Mouse (Mus musculus) intestine, embryonic 14.5 days (tissue): ENCODE measurements around the gene Top2b. TPM values are rescaled to one million over a fixed set of nuclear protein-coding genes. Genes with fewer than 3 reads are reported as not detected.
A peak's percentile ranks its signal among the peaks of the same experiment; 100 is the strongest.

Experiments used
- ATAC-seq: fragments of 200-750 bp; cut with Nextera tagmentation; replicated peaks from 2 replicates; pipeline ENCODE4 v1.8.0; 2017; ENCODE audit warnings: low read depth, moderate number of reproducible peaks, moderate TSS enrichment, moderate library complexity; ENCODE audit not compliant: low FRiP score, low TSS enrichment
- DNase-seq: peaks from one replicate; pipeline ENCODE4 v3.0.0-alpha.2; 2018; ENCODE audit warnings: low spot score
- H3K27ac ChIP-seq: fragments of 300-500 bp; sonication (generic); 2 replicates; pipeline ENCODE4 v1.5.1; 2014; ENCODE audit warnings: low read depth, mild to moderate bottlenecking, control low read depth
- H3K27me3 ChIP-seq: fragments of 300-500 bp; sonication (generic); replicated peaks from 2 replicates; pipeline ENCODE4 v1.6.1; 2014; ENCODE audit warnings: low read length, control low read depth; ENCODE audit not compliant: control insufficient read depth, insufficient read depth
- H3K36me3 ChIP-seq: fragments of 300-500 bp; sonication (generic); 2 replicates; pipeline ENCODE4 v1.6.1; 2014; ENCODE audit warnings: low read length, control low read depth; ENCODE audit not compliant: control insufficient read depth, insufficient read depth
- H3K4me1 ChIP-seq: fragments of 300-500 bp; sonication (generic); replicated peaks from 2 replicates; pipeline ENCODE4 v1.6.1; 2014; ENCODE audit warnings: low read length, control low read depth, mixed read lengths; ENCODE audit not compliant: control insufficient read depth, insufficient read depth
- H3K4me2 ChIP-seq: fragments of 300-500 bp; sonication (generic); 2 replicates; pipeline ENCODE4 v1.6.1; 2014; ENCODE audit warnings: low read length
- H3K4me3 ChIP-seq: fragments of 300-500 bp; sonication (generic); 2 replicates; pipeline ENCODE4 v1.5.1; 2014; ENCODE audit warnings: low read depth, low read length, control low read depth, mixed read lengths
- H3K9ac ChIP-seq: fragments of 300-500 bp; sonication (generic); 2 replicates; pipeline ENCODE4 v1.6.1; 2014; ENCODE audit warnings: mild to moderate bottlenecking, low read length
- H3K9me3 ChIP-seq: fragments of 300-500 bp; sonication (generic); 2 replicates; pipeline ENCODE4 v1.6.1; 2016; ENCODE audit warnings: low read length, control low read depth; ENCODE audit not compliant: control insufficient read depth
- WGBS: fragments of 180-500 bp; shearing (Covaris S2); extraction: QIAGEN DNeasy Blood & Tissue Kit; methylation state at CpG from one replicate; pipeline ENCODE4 v1.1.7; 2014; 5-methylcytosine and 5-hydroxymethylcytosine counted together
- polyA plus RNA-seq: library from polyadenylated mRNA; unstranded; fragments of >200 nt; fragmentation: Nextera tagmentation; extraction: Ambion mirVana; gene quantifications from 2 replicates; pipeline ENCODE4 v1.2.1, GENCODE M21; 2014

Top2b gene
- polyA plus RNA-seq, 1 experiment from 2014 or later: 62.7 TPM

- H3K4me2 ChIP-seq: no peak overlapping the region
- H3K27ac ChIP-seq: no peak overlapping the region
- WGBS: 80% methylated on average over 3 of the region's 3 CpGs
- peak; percentile 78 for DNase-seq
- ATAC-seq: no peak; the same call in 1 of the 2 replicates
- peaks cover 58% of the 10 kb centered on the region for H3K36me3 ChIP-seq
- no peaks in the 10 kb centered on the region for H3K4me1 ChIP-seq
- no peaks in the 10 kb centered on the region for H3K9me3 ChIP-seq
- H3K9ac ChIP-seq: no peak overlapping the region
- no peak overlapping the region for H3K4me3 ChIP-seq
- H3K27me3 ChIP-seq: no peaks in the 10 kb centered on the region
Measured at GRCm38 (mm10) chr14:16434396-16435171, 69.6 kb downstream of the Top2b start.

- Histone ChIP-seq H3K36me3 (peaks cover 40% of the 10 kb centered on the region), H3K9ac (no peak overlapping the region), H3K9me3 (no peaks in the 10 kb centered on the region), H3K4me2 (no peak overlapping the region), H3K27ac (no peak overlapping the region), H3K4me1 (no peaks in the 10 kb centered on the region), H3K27me3 (no peaks in the 10 kb centered on the region), H3K4me3 (no peak overlapping the region)
- WGBS: 84% methylated on average over 4 of the region's 4 CpGs
- DNase-seq: no peak
- ATAC-seq: no peak
Measured at GRCm38 (mm10) chr14:16437386-16437785, 72.4 kb downstream of the Top2b start.

DNA sequence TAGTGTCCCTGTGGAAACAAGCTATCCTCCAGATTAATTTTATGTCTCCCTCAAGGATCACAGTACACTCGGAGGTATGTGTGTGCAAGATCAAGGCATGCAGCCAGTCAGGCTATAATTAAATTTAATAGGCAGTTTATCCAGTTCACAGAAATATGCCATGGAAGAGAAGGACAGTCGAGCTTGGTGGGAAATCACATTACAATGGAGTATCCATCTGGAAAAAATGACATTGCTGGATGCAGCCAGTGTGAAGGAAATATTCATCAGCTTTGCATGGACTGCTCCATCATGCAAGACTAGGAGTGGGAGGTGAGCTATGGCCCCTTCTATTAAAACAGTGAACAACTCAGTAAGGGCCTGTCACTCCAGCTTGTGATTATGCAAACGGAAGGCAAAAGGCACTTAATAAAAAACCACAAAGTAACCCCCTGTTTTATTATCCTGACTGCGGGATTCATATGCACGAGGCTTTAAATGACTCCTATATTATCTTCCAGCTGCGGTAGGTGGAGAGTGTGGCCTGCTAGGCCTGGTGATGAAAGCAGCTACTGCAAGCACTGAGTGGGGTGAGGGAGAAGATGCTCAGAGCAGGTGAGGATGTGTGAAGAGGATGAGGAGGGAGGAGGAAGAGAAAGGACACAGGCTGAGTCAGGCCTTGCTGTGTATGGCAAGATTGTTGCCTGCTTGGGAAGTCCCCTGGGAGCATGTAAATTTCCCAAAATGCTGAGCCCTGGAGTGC is 74.6 kb downstream of the Top2b start:
- Histone ChIP-seq H3K4me2 (no peak overlapping the region), H3K4me3 (no peak overlapping the region), H3K9me3 (no peaks in the 10 kb centered on the region), H3K36me3 (peaks cover 35% of the 10 kb centered on the region), H3K27me3 (no peaks in the 10 kb centered on the region), H3K27ac (no peak overlapping the region), H3K4me1 (no peaks in the 10 kb centered on the region), H3K9ac (no peak overlapping the region)
- ATAC-seq (no peak), DNase-seq (no peak)
- 75% methylated on average over 6 of the region's 6 CpGs for WGBS

DNA sequence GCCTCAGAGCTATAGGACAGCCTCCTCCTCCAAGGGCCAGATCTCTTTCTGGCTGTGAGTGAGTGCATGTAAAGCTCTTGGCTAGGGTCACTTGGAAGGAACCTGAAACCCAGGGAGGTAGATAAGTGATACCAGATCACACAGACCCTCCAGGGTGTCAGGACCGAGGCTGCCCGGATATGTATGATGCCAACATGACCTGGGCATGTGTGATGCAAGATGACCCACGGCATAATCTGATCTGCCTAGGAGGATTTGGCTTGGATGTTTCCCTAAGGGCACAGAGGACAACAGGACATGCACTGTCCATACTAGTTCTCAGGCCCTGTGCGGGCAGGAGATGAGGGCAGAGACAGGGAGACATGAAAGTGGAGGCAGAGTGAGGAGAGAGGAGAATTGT is 79.9 kb downstream of the Top2b start:
- no peak overlapping the region for H3K27ac ChIP-seq
- WGBS: 84% methylated on average over 4 of the region's 4 CpGs
- H3K9me3 ChIP-seq: no peaks in the 10 kb centered on the region
- H3K4me3 ChIP-seq: no peak overlapping the region
- no peaks in the 10 kb centered on the region for H3K27me3 ChIP-seq
- H3K36me3 ChIP-seq: peaks cover 15% of the 10 kb centered on the region
- no peak for DNase-seq
- H3K4me1 ChIP-seq: no peaks in the 10 kb centered on the region
- no peak for ATAC-seq
- H3K4me2 ChIP-seq: no peak overlapping the region
- no peak overlapping the region for H3K9ac ChIP-seq

DNA sequence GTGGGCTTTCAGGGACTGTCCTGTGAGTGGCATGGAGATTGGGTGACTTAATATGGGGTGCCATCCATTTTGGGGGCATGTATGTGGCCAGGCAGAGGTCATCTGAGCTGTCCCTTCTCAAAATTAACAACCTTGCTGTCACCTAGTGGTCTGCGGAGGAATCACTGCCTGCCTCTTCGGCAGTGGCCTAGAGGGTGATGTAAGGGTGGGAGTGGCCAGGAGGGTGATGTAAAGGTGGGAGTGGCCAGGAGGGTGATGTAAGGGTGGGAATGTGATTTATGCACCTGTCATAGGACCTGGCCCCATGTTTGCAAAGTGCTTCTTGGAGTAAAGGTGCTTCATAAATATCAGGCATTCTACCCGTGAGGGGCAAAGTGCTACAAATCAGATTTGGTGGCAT is 82.6 kb downstream of the Top2b start:
- no peaks in the 10 kb centered on the region for H3K4me1 ChIP-seq
- 28% methylated on average over 3 of the region's 3 CpGs for WGBS

GRCm38 (mm10) chr14:16448269-16448987 is 83.4 kb downstream of the Top2b start:
- H3K9ac ChIP-seq: no peak overlapping the region
- H3K9me3 ChIP-seq: no peaks in the 10 kb centered on the region
- DNase-seq (no peak), ATAC-seq (peak; percentile 81)
- WGBS: 63% methylated on average over 4 of the region's 4 CpGs
- H3K27me3 ChIP-seq: no peaks in the 10 kb centered on the region
- H3K36me3 ChIP-seq: 0 out of 2 replicates have a peak, but pooled peaks cover under 1% of the 10 kb centered on the region
- H3K4me3 ChIP-seq: no peak overlapping the region
- no peaks in the 10 kb centered on the region for H3K4me1 ChIP-seq
- no peak overlapping the region for H3K27ac ChIP-seq
- H3K4me2 ChIP-seq: no peak overlapping the region

More for the DNA sequence above, 82.6 kb downstream of the Top2b start:
- peak; percentile 66 for DNase-seq
- peaks cover 5% of the 10 kb centered on the region; the same call in 1 of the 2 replicates for H3K36me3 ChIP-seq
- no peak overlapping the region for H3K27ac ChIP-seq
- no peak overlapping the region for H3K4me3 ChIP-seq
- H3K9me3 ChIP-seq: no peaks in the 10 kb centered on the region
- H3K9ac ChIP-seq: no peak overlapping the region
- H3K27me3 ChIP-seq: no peaks in the 10 kb centered on the region
- peak; percentile 77 for ATAC-seq
- no peak overlapping the region for H3K4me2 ChIP-seq

DNA sequence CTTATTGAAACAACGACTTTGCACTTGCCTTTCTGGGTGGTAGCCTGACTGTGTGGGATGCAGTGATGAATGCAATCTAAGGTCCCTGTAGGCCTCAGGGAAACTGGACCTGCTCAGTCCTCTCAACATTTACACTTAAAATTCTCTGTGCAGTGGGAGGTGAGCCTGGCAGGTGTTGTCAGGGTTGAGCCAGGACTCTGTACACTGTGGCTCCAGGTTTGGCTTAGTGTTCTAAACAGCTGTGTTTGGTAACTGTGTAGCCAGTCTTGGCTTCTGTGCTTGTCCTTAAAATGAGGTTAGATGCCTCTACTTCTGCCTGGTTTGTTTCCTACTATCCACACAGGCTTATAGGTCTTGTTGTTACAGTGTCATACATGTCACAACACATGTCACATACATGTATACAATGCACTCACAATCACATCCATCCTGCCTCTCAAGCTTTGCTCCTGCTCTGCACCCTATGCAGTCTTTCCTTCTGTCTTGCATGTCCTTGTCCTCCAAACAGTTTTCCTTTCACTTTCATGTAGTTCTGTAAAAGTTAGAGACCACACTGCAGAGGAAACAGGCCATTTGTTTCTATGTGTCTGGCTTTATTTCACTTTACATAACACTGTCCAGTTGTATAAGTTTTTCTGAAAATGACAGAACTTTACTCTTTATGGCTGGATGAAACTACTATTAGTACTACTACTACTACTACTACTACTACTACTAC is 113.8 kb downstream of the Top2b start:
- Histone ChIP-seq H3K36me3 (no peaks in the 10 kb centered on the region), H3K4me1 (no peaks in the 10 kb centered on the region), H3K9me3 (no peaks in the 10 kb centered on the region), H3K27me3 (no peaks in the 10 kb centered on the region), H3K4me3 (no peak overlapping the region), H3K9ac (no peak overlapping the region), H3K4me2 (no peak overlapping the region), H3K27ac (no peak overlapping the region)
- ATAC-seq (no peak), DNase-seq (peak; percentile 50)
- WGBS: 93% methylated on average over 1 of the region's 1 CpGs

- H3K4me3 ChIP-seq: no peak overlapping the region
- no peak for ATAC-seq
- H3K36me3 ChIP-seq: no peaks in the 10 kb centered on the region
- H3K27me3 ChIP-seq: no peaks in the 10 kb centered on the region
- no peak overlapping the region for H3K9ac ChIP-seq
- H3K9me3 ChIP-seq: no peaks in the 10 kb centered on the region
- H3K27ac ChIP-seq: no peak overlapping the region
- no peak for DNase-seq
- H3K4me1 ChIP-seq: peaks cover 6% of the 10 kb centered on the region; the same call in 1 of the 2 replicates
- 77% methylated on average over 2 of the region's 2 CpGs for WGBS
- H3K4me2 ChIP-seq: no peak overlapping the region
Measured at GRCm38 (mm10) chr14:16479521-16479920, 114.5 kb downstream of the Top2b start.
